Mouse (Mus musculus): ENCODE results near the gene Scn2a. TPM values are rescaled to one million over a fixed set of nuclear protein-coding genes. Genes with fewer than 3 reads are reported as not detected.

Gene Scn2a
- 3.6 and 3.9 TPM in 2 replicates for polyA plus RNA-seq (2014; fragmentation: Nextera tagmentation; extraction: Ambion mirVana)

GRCm38 (mm10) chr2:65620556-65621166 lies at the start of gene Scn2a:
Gene Scn2a, plus strand, starts transcription at chr2:65620771.
- H3K36me3 ChIP-seq (ENCODE audit: control insufficient read depth, insufficient read depth, low read length) = no peaks in the 10 kb centered on the region
- H3K27ac ChIP-seq (ENCODE audit: low read depth, low read length) = no peak within 1 kb of the TSS
- H3K9ac ChIP-seq (ENCODE audit: low read depth, low read length) = no peak within 1 kb of the TSS
- no peak within 1 kb of the TSS for H3K4me3 ChIP-seq (ENCODE audit: low read length)
- no peak for ATAC-seq (ENCODE audit: low FRiP score, low TSS enrichment)
- WGBS = 53% methylated on average over 9 of the region's 9 CpGs
- H3K9me3 ChIP-seq (ENCODE audit: control insufficient read depth, low read length) = no peaks in the 10 kb centered on the region
- H3K4me2 ChIP-seq (replicated peaks; ENCODE audit: low read depth, low read length) = no peak within 1 kb of the TSS
- no peaks in the 10 kb centered on the region for H3K27me3 ChIP-seq (ENCODE audit: control insufficient read depth, insufficient read depth, low read length)
- H3K4me1 ChIP-seq (ENCODE audit: control insufficient read depth, insufficient read depth, low read length) = no peaks in the 10 kb centered on the region

GRCm38 (mm10) chr2:65587679-65588078 lies 32.9 kb upstream of the Scn2a start:
- H3K27me3 ChIP-seq (ENCODE audit: control insufficient read depth, insufficient read depth, low read length) = no peaks in the 10 kb centered on the region
- H3K4me1 ChIP-seq (ENCODE audit: control insufficient read depth, insufficient read depth, low read length) = no peaks in the 10 kb centered on the region
- ATAC-seq (ENCODE audit: low FRiP score, low TSS enrichment) = no peak
- H3K36me3 ChIP-seq (ENCODE audit: control insufficient read depth, insufficient read depth, low read length) = no peaks in the 10 kb centered on the region
- H3K4me3 ChIP-seq (ENCODE audit: low read length) = no peak overlapping the region
- no peak overlapping the region for H3K9ac ChIP-seq (ENCODE audit: low read depth, low read length)
- WGBS = 69% methylated on average over 5 of the region's 5 CpGs
- H3K9me3 ChIP-seq (ENCODE audit: control insufficient read depth, low read length) = no peaks in the 10 kb centered on the region
- H3K27ac ChIP-seq (ENCODE audit: low read depth, low read length) = no peak overlapping the region
- no peak overlapping the region for H3K4me2 ChIP-seq (replicated peaks; ENCODE audit: low read depth, low read length)

- no peaks in the 10 kb centered on the region for H3K9me3 ChIP-seq (ENCODE audit: control insufficient read depth, low read length)
- H3K27me3 ChIP-seq (ENCODE audit: control insufficient read depth, insufficient read depth, low read length) = no peaks in the 10 kb centered on the region
- no peaks in the 10 kb centered on the region for H3K36me3 ChIP-seq (ENCODE audit: control insufficient read depth, insufficient read depth, low read length)
- ATAC-seq (ENCODE audit: low FRiP score, low TSS enrichment) = no peak
- no peak overlapping the region for H3K9ac ChIP-seq (ENCODE audit: low read depth, low read length)
- H3K27ac ChIP-seq (ENCODE audit: low read depth, low read length) = no peak overlapping the region
- H3K4me3 ChIP-seq (ENCODE audit: low read length) = no peak overlapping the region
- H3K4me1 ChIP-seq (ENCODE audit: control insufficient read depth, insufficient read depth, low read length) = no peaks in the 10 kb centered on the region
- no peak overlapping the region for H3K4me2 ChIP-seq (replicated peaks; ENCODE audit: low read depth, low read length)
Observed at GRCm38 (mm10) chr2:65607813-65608212, 12.8 kb upstream of the Scn2a start.

GRCm38 (mm10) chr2:65611887-65612286 lies 8.7 kb upstream of the Scn2a start:
- H3K4me3 ChIP-seq (ENCODE audit: low read length) = no peak overlapping the region
- no peaks in the 10 kb centered on the region for H3K4me1 ChIP-seq (ENCODE audit: control insufficient read depth, insufficient read depth, low read length)
- H3K27me3 ChIP-seq (ENCODE audit: control insufficient read depth, insufficient read depth, low read length) = no peaks in the 10 kb centered on the region
- 63% methylated on average over 4 of the region's 4 CpGs for WGBS
- no peaks in the 10 kb centered on the region for H3K9me3 ChIP-seq (ENCODE audit: control insufficient read depth, low read length)
- H3K27ac ChIP-seq (ENCODE audit: low read depth, low read length) = no peak overlapping the region
- H3K4me2 ChIP-seq (replicated peaks; ENCODE audit: low read depth, low read length) = no peak overlapping the region
- no peak overlapping the region for H3K9ac ChIP-seq (ENCODE audit: low read depth, low read length)
- no peaks in the 10 kb centered on the region for H3K36me3 ChIP-seq (ENCODE audit: control insufficient read depth, insufficient read depth, low read length)
- no peak for ATAC-seq (ENCODE audit: low FRiP score, low TSS enrichment)

GRCm38 (mm10) chr2:65619781-65620180 lies 790 bp upstream of the Scn2a start:
- Histone ChIP-seq H3K4me1 (ENCODE audit: control insufficient read depth, insufficient read depth, low read length) (no peaks in the 10 kb centered on the region), H3K27ac (ENCODE audit: low read depth, low read length) (no peak overlapping the region), H3K9ac (ENCODE audit: low read depth, low read length) (no peak overlapping the region), H3K9me3 (ENCODE audit: control insufficient read depth, low read length) (no peaks in the 10 kb centered on the region), H3K36me3 (ENCODE audit: control insufficient read depth, insufficient read depth, low read length) (no peaks in the 10 kb centered on the region), H3K4me3 (ENCODE audit: low read length) (no peak overlapping the region), H3K4me2 (replicated peaks; ENCODE audit: low read depth, low read length) (no peak overlapping the region), H3K27me3 (ENCODE audit: control insufficient read depth, insufficient read depth, low read length) (no peaks in the 10 kb centered on the region)
- WGBS = 15% methylated on average over 5 of the region's 5 CpGs
- no peak for ATAC-seq (ENCODE audit: low FRiP score, low TSS enrichment)

GRCm38 (mm10) chr2:65621254-65621653 lies 683 bp downstream of the Scn2a start:
- H3K27ac ChIP-seq (ENCODE audit: low read depth, low read length) = no peak overlapping the region
- no peaks in the 10 kb centered on the region for H3K9me3 ChIP-seq (ENCODE audit: control insufficient read depth, low read length)
- H3K36me3 ChIP-seq (ENCODE audit: control insufficient read depth, insufficient read depth, low read length) = no peaks in the 10 kb centered on the region
- no peaks in the 10 kb centered on the region for H3K4me1 ChIP-seq (ENCODE audit: control insufficient read depth, insufficient read depth, low read length)
- no peak overlapping the region for H3K4me3 ChIP-seq (ENCODE audit: low read length)
- WGBS = 67% methylated on average over 5 of the region's 5 CpGs
- ATAC-seq (ENCODE audit: low FRiP score, low TSS enrichment) = no peak
- no peak overlapping the region for H3K4me2 ChIP-seq (replicated peaks; ENCODE audit: low read depth, low read length)
- H3K27me3 ChIP-seq (ENCODE audit: control insufficient read depth, insufficient read depth, low read length) = no peaks in the 10 kb centered on the region
- no peak overlapping the region for H3K9ac ChIP-seq (ENCODE audit: low read depth, low read length)

- no peak overlapping the region for H3K27ac ChIP-seq (ENCODE audit: low read depth, low read length)
- no peaks in the 10 kb centered on the region for H3K9me3 ChIP-seq (ENCODE audit: control insufficient read depth, low read length)
- H3K27me3 ChIP-seq (ENCODE audit: control insufficient read depth, insufficient read depth, low read length) = no peaks in the 10 kb centered on the region
- H3K36me3 ChIP-seq (ENCODE audit: control insufficient read depth, insufficient read depth, low read length) = no peaks in the 10 kb centered on the region
- no peak overlapping the region for H3K9ac ChIP-seq (ENCODE audit: low read depth, low read length)
- H3K4me1 ChIP-seq (ENCODE audit: control insufficient read depth, insufficient read depth, low read length) = no peaks in the 10 kb centered on the region
- H3K4me2 ChIP-seq (replicated peaks; ENCODE audit: low read depth, low read length) = no peak overlapping the region
- no peak overlapping the region for H3K4me3 ChIP-seq (ENCODE audit: low read length)
- WGBS = 80% methylated on average over 5 of the region's 5 CpGs
- ATAC-seq (ENCODE audit: low FRiP score, low TSS enrichment) = no peak
Observed at GRCm38 (mm10) chr2:65621838-65622237, 1.3 kb downstream of the Scn2a start.

- H3K4me1 ChIP-seq (ENCODE audit: control insufficient read depth, insufficient read depth, low read length) = no peaks in the 10 kb centered on the region
- no peak for ATAC-seq (ENCODE audit: low FRiP score, low TSS enrichment)
- no peak overlapping the region for H3K9ac ChIP-seq (ENCODE audit: low read depth, low read length)
- no peak overlapping the region for H3K27ac ChIP-seq (ENCODE audit: low read depth, low read length)
- no peaks in the 10 kb centered on the region for H3K9me3 ChIP-seq (ENCODE audit: control insufficient read depth, low read length)
- 78% methylated on average over 7 of the region's 7 CpGs for WGBS
- no peak overlapping the region for H3K4me2 ChIP-seq (replicated peaks; ENCODE audit: low read depth, low read length)
- H3K27me3 ChIP-seq (ENCODE audit: control insufficient read depth, insufficient read depth, low read length) = no peaks in the 10 kb centered on the region
- H3K36me3 ChIP-seq (ENCODE audit: control insufficient read depth, insufficient read depth, low read length) = no peaks in the 10 kb centered on the region
- H3K4me3 ChIP-seq (ENCODE audit: low read length) = no peak overlapping the region
Observed at GRCm38 (mm10) chr2:65652636-65653035, 32.1 kb downstream of the Scn2a start.

GRCm38 (mm10) chr2:65657031-65657430 lies 36.5 kb downstream of the Scn2a start:
- Histone ChIP-seq H3K4me1 (ENCODE audit: control insufficient read depth, insufficient read depth, low read length) (no peaks in the 10 kb centered on the region), H3K4me3 (ENCODE audit: low read length) (no peak overlapping the region), H3K36me3 (ENCODE audit: control insufficient read depth, insufficient read depth, low read length) (no peaks in the 10 kb centered on the region), H3K9me3 (ENCODE audit: control insufficient read depth, low read length) (no peaks in the 10 kb centered on the region), H3K27ac (ENCODE audit: low read depth, low read length) (no peak overlapping the region), H3K9ac (ENCODE audit: low read depth, low read length) (no peak overlapping the region), H3K27me3 (ENCODE audit: control insufficient read depth, insufficient read depth, low read length) (no peaks in the 10 kb centered on the region), H3K4me2 (replicated peaks; ENCODE audit: low read depth, low read length) (no peak overlapping the region)
- ATAC-seq (ENCODE audit: low FRiP score, low TSS enrichment) = no peak
- 54% methylated on average over 4 of the region's 4 CpGs for WGBS

All from kidney, embryonic 14.5 days (tissue).